Mouse (Mus musculus) T-helper 2 cell (primary cell): ENCODE measurements at regions not wholly inside any gene's neighbourhood (a gene's known extent, or its start where the extent isn't known, plus 50 kb on each side); places are given as distances from the start of the nearest gene placed in this dataset.
"Not testable (repeated sequence)": the region's sequence is repeated elsewhere in the genome, so short reads cannot be mapped to it uniquely, and the experiment has no call there.

Source experiments
- in situ Hi-C: fragments of 300-600 bp; cut with MboI, MseI; formaldehyde crosslinking; loops from one replicate; pipeline ENCODE4 v1.15.1; 2025; ENCODE audit warnings: high pct_unique_total_duplicates

GRCm38 (mm10) chr13:4858341-4858740, 249.4 kb upstream of the Akr1e1 start:
- in situ Hi-C loops, result no loop called here

GRCm38 (mm10) chr13:4839481-4839880, 230.5 kb upstream of the Akr1e1 start:
- in situ Hi-C loops, result not testable (repeated sequence)

GRCm38 (mm10) chr13:4826756-4827155, 217.8 kb upstream of the Akr1e1 start:
- in situ Hi-C loops, result no loop called here

- in situ Hi-C loops, result not testable (repeated sequence)
Observed at GRCm38 (mm10) chr13:4825749-4826148, 216.8 kb upstream of the Akr1e1 start.

GRCm38 (mm10) chr13:4806876-4807275, 197.9 kb upstream of the Akr1e1 start:
- in situ Hi-C loops, result no loop called here

GRCm38 (mm10) chr13:4800666-4801065, 191.7 kb upstream of the Akr1e1 start:
- in situ Hi-C loops, result no loop called here

GRCm38 (mm10) chr13:4791139-4791538, 182.2 kb upstream of the Akr1e1 start:
- in situ Hi-C loops, result no loop called here

- in situ Hi-C loops, result no loop called here
Observed at GRCm38 (mm10) chr13:4790414-4790813, 181.4 kb upstream of the Akr1e1 start.

- in situ Hi-C loops, result no loop called here
Observed at GRCm38 (mm10) chr13:4783290-4783689, 174.3 kb upstream of the Akr1e1 start.

- in situ Hi-C loops, result not testable (repeated sequence)
Observed at GRCm38 (mm10) chr13:4778264-4778823, 169.4 kb upstream of the Akr1e1 start.

GRCm38 (mm10) chr13:4776855-4777254, 167.9 kb upstream of the Akr1e1 start:
- in situ Hi-C loops, result no loop called here

GRCm38 (mm10) chr13:4772324-4772723, 163.3 kb upstream of the Akr1e1 start:
- in situ Hi-C loops, result no loop called here

- in situ Hi-C loops, result no loop called here
Observed at GRCm38 (mm10) chr13:4771120-4772075, 162.4 kb upstream of the Akr1e1 start.

- in situ Hi-C loops, result no loop called here
Observed at GRCm38 (mm10) chr13:4759965-4760364, 151.0 kb upstream of the Akr1e1 start.

GRCm38 (mm10) chr13:4756529-4756928, 147.6 kb upstream of the Akr1e1 start:
- in situ Hi-C loops, result no loop called here

- in situ Hi-C loops, result no loop called here
Observed at GRCm38 (mm10) chr13:4742930-4743329, 134.0 kb upstream of the Akr1e1 start.

- in situ Hi-C loops, result not testable (repeated sequence)
Observed at GRCm38 (mm10) chr13:4716299-4716698, 107.3 kb upstream of the Akr1e1 start.

GRCm38 (mm10) chr13:4714724-4715123, 105.8 kb upstream of the Akr1e1 start:
- in situ Hi-C loops, result no loop called here

GRCm38 (mm10) chr13:4712698-4713097, 103.7 kb upstream of the Akr1e1 start:
- in situ Hi-C loops, result no loop called here

GRCm38 (mm10) chr13:4699591-4699990, 90.6 kb upstream of the Akr1e1 start:
- in situ Hi-C loops, result loop anchor here (5.0 kb wide), 1 partner anchor 87 kb away; no protein-coding TSS in a partner anchor

- in situ Hi-C loops, result loop anchor here (5.0 kb wide), 1 partner anchor 1811 kb away; no protein-coding TSS in a partner anchor
Observed at GRCm38 (mm10) chr13:4666375-4667140, 57.6 kb upstream of the Akr1e1 start.

- in situ Hi-C loops, result no loop called here
Observed at GRCm38 (mm10) chr13:4663390-4663789, 54.4 kb upstream of the Akr1e1 start.
